Mouse (Mus musculus): Measurements from ENCODE around the gene Ttll8.

GRCm38 (mm10) chr15:88903086-88903485, 51.1 kb downstream of the Ttll8 start:
- TF ChIP-seq CTCF (IDR thresholded peaks at IDR 0.05; ENCODE audit: borderline replicate concordance, insufficient read depth, low read length) = no peak
- TF ChIP-seq POLR2A (IDR thresholded peaks at IDR 0.05; ENCODE audit: low read depth, low read length) = no peak
